Mouse (Mus musculus): Measurements from ENCODE around the gene Txnrd1.

Gene Txnrd1

DNA sequence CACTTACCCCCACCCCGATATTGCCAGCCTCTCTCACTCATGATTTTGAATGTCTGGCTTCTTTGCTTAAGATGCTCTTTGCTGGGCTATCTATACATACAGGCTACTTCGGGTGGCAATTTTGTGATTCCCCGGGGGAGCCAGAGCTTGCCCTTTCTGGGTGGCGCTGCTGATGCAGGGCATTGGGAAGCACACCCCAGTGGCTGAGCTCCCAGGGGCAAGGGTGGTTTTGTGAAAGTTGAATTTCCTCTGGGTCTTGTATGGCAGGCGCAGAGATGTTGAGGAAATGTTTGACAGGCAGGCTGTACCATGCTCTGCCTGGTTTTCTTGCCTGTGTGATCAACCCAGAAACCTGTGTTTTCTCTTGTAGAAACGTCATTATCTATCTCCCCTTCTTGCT, 15.1 kb upstream of the Txnrd1 start:
- DNase-seq = no peak

DNA sequence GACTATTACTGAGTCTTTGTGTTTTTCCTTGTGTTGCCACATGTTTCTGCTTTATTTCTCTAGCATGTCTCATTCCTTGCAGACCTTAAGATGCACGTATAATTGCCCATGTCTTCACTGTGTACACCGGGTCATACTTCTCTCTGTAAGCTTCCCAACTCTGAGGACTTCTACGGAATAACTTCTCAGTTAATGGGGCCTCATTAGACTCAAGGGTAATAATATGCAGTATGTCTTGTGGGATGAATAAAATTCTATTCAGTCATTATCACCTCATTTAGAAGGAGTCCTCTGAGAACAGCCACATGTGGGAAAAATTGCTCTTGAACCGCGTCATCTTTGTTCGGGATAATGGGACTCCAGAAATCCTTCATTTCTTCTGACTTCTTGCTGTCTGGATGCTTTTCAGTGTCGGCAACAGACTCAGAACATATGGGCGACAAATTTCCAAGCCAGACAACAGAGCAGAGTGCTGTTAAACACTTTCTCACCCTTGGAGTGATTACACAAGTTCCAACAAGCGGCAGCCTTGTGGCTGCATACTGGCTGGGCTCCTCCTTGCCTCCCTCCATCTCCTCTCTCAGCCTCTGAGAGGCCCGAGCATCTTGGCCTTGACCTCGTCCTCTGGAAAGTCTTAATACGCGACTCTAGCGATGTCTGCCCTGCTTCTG, 10.5 kb upstream of the Txnrd1 start:
- no peak for DNase-seq

- no peak for DNase-seq
Measured at GRCm38 (mm10) chr10:82823779-82824177, 10.0 kb upstream of the Txnrd1 start.

DNA sequence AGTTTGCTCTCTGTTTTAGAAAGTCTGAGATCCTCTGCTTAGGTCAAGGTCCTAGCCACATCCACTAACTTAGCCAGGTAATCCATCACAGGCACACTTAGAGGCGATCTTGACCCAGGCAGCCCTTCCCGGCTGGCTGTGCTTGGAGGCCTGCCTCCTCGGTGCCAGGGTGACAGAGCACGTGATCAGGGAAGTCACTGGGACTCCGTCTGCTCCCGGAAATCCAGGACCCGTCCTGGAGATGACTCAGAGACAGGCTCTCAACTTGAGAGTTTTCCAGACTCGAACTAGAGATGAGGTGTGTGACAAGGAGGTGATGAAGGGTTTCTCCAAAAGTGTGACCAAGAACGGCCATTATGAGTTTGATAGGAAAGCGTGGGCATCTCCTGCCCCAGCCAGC, 9.2 kb upstream of the Txnrd1 start:
- no peak for DNase-seq

- no peak for DNase-seq
Measured at GRCm38 (mm10) chr10:82826516-82826915, 7.2 kb upstream of the Txnrd1 start.

DNA sequence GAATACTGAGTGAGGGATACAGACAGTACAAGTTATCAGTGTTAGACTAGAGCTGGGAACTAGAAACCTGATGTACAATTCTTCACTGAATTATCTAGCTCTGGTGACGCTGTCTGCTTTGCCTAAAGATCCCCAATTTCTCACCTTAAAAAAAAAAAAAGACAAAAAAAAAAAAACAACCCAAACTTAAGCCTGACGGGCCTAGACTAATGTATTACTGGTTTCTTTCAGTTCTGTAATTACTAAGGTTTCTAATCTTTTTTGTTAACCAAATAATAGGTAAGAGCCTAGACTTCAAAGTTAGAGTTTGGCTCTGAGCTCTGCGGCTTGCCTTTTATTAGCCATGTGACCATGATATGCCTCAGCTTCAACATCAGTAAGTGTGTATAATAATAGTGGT, 2.1 kb downstream of the Txnrd1 start:
- no peak for DNase-seq

DNA sequence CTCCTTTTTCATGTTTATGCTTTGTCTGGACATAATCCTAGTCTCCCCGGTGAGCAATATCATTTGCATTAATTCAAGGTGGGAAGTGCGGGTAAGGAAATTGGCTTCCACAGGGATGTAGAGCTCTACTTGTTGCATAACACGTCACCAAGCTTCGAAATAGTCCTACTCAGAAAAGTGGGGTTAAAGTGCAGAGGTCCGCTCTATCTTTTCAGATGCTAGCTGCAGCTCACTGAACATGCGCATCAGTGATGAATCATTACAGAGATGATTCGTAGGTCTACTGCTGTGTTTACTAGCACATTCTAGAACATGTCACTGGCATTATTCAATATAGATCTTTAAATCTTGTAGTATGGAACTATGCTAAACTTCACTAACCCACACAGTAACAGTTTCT, 4.6 kb downstream of the Txnrd1 start:
- no peak for DNase-seq

- DNase-seq = no peak
Measured at GRCm38 (mm10) chr10:82844090-82844489, 10.3 kb downstream of the Txnrd1 start.

DNA sequence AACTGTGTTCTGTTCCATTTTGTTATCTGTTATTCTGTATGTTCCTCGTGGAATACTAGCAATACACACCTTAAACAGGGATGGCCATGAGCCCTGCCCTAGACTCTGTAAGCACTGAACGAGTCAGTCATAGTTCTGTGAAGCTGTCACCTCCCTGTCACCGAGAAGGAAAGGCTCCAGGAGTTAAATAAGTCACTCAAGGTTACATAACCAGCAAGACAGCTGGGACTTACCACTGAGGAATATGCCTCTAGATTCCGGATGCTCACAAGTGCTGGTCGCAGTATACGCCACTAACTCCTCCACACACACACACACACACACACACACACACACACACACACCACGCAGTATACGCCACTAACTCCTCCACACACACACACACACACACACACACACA, 11.0 kb downstream of the Txnrd1 start:
- no peak for DNase-seq

GRCm38 (mm10) chr10:82847821-82848459, 14.2 kb downstream of the Txnrd1 start:
- DNase-seq = no peak

DNA sequence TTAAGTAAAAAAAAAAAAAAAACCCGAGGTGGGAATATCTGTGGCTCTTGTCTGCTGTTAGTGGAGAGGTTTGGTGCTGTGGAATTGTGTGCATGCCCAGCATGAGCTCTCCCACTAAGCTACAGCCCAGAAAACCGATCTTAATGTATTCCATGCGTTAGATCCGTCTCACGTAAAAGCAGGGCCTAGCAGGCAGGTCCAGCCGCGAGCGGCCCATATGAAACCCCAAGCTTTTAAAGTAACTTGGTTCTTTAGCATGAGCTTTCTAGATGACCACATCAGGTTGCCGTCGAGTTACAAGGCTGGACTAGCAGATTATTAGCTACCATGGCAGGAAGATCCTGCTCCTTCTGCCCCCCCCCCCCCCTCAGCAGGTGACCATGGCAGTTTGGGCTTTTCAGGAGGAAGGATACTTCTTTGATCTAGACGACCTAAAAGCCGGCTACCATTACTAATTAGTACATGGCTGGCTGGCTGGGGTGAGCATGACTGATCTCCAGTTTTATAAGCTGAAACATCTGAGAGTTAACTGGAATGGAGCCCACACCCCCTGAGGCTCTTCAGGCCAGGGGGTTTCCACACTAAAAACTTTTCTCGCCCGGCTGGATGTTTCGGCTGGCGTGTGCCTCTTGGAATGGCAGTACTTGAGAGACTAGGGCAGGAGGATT, 16.1 kb downstream of the Txnrd1 start:
- DNase-seq = no peak

GRCm38 (mm10) chr10:82850354-82850752, 16.6 kb downstream of the Txnrd1 start:
- DNase-seq = no peak

- no peak for DNase-seq
Measured at GRCm38 (mm10) chr10:82851751-82852150, 18.0 kb downstream of the Txnrd1 start.

DNA sequence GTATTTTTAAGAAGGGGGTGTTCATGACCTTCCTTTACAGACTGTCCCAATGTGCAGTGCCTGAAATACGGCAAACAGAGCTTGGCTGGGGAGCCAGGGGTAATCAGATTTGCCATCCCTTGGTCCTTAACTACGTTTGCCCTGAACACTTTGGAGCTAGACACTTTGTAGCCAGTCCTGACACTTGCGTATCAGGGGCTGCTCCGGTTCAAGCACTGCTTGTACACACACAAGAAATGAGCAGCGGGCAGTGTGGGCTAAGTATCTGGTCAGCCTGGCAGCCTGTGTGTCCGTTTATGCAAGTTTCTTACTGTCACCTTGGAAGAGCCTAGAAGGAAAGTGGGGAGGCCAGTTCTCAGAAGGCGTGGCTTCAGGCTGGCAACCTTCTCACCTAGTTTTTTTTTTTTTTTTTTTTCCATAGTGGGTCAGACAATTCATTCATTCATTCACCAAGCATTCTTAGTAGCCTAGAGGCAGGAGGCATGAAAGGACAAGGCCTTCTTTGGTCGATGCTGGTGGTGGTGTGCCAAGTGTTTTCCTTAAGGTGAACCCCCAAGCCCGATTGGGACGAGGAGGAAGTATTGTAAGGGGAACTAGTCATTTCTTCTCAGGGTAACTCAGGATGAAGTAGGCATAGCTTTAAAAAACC, 24.4 kb downstream of the Txnrd1 start:
- no peak for DNase-seq

GRCm38 (mm10) chr10:82858691-82859532, 25.2 kb downstream of the Txnrd1 start:
- DNase-seq = peak; percentile 92

- no peak for DNase-seq
Measured at GRCm38 (mm10) chr10:82859533-82859915, 25.8 kb downstream of the Txnrd1 start.

DNA sequence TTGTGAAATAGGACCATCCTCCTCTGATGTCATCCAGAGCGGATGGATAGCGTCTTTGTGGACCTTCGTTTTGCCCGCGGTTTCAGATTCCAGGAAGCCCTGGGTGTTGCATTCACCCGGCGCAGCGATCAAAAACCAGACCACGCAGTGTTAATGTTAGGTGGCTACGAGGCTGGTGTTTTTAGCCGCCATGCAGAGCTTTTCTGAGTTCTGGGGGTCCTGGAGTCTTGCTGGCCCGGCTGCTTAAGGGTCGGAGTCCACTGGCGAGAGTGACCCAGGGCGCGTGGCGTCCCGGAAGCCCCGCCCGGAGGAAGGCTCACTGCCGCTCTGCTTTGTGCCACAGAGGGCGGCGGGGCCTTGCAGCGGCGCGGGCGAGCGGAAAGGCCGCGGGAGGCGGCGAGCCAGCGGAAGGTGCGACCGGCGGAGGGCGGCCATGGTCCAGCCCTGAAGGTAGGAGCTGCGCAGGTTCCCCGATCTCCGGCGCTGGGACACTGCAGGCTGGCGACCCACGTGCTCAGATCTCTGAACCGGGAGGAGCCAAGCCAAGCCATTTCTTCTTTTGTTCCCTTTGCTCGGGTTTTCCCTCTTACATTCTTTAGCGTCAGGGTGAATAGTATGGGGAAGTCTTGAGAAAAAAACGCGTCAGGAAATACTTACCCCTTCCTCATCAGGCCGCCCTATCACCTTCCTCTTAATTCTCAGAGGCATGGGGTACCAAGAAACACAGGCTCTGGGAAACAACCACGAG, 26.6 kb downstream of the Txnrd1 start:
- DNase-seq = peak; percentile 68

DNA sequence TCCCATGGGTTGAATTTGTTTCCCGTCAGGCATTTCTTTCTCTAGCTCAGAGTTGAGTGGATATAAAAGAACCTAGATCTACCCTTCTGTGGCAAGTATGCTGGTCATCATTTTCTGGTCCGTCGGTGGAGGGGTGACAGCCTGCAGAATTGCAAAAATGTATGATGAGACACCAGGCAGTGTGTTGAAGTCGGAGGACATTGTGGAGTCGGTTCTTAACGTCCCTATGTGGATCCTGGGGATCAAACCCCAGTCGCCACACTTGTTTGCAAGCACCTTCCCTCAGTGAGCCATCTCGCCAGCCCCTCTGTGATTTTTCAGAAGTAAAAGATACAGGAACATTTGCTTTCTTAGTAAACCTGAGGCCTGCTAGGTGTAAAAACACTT, 27.2 kb downstream of the Txnrd1 start:
- no peak for DNase-seq

- no peak for DNase-seq
Measured at GRCm38 (mm10) chr10:82863106-82863680, 29.4 kb downstream of the Txnrd1 start.

GRCm38 (mm10) chr10:82863827-82864226, 30.1 kb downstream of the Txnrd1 start:
- no peak for DNase-seq

- DNase-seq = no peak
Measured at GRCm38 (mm10) chr10:82866356-82866755, 32.6 kb downstream of the Txnrd1 start, which contains the start of gene Eid3. Eid3 (plus strand) TSS chr10:82866626.

DNA sequence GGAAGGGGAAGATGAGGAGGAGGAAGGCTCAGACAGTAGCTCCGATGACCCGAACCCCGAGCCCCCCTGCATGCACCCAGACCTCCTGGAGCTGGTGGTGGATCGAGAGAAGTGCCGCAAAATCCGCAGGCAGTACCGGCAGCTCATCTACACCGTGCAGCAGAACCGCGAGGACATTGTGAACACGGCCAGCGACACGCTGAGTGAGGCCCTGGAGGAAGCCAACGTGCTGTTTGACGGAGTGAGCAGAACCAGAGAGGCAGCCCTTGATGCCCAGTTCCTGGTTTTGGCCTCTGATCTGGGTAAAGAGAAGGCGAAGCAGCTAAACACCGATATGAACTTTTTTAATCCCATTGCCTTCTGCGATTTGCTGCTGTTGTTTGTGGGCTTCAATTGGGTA, 33.1 kb downstream of the Txnrd1 start:
- DNase-seq = no peak

Data from cerebellum, adult 11 months (tissue).